Mouse (Mus musculus): ENCODE measurements at regions not wholly inside any gene's neighbourhood (a gene's known extent, or its start where the extent isn't known, plus 50 kb on each side); places are given as distances from the start of the nearest gene placed in this dataset.
"Not testable (repeated sequence)": the region's sequence is repeated elsewhere in the genome, so short reads cannot be mapped to it uniquely, and the experiment has no call there.

DNA sequence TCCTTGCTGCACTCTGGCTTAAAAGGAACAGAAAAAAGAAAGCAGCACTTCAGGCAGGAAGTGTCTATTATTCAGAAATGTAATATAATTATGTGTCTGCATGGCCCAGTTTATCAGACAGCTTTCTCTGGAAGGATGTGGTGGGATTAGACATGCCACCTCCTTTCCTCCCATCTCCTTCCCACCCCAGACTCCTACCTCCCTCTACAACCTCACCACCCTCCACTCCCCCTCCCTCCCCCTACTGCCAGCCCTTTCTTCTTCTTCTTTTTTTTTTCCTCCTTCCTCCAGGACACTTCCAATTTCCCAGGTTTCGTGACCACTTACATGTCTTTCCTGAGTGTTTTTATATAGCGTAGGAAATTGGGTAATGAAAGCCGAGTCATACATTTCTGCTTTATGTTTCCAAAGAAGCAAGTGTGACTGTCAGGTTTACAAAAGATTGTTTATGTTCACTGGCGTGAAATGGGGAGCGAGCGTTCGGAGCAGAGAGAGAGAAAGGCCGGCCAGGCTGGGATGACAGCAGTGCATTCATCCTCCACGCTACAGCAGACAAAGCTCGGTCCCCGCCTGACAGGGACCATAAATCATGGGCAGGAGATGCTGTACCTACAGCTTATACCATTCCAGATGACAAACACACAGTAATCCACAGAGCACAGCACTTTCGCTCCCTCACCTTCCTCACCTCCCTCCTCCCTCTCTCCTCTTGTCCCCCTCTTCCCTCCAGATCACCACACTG lies 354.6 kb upstream of the Zfp703 start:
- WGBS, result 21% methylated on average over 12 of the region's 12 CpGs
- Histone ChIP-seq H3K4me1 (ENCODE audit: control insufficient read depth, insufficient read depth, low read length) (peaks cover 12% of the 10 kb centered on the region), H3K9me3 (ENCODE audit: control insufficient read depth, low read length) (no peaks in the 10 kb centered on the region), H3K36me3 (ENCODE audit: control insufficient read depth, insufficient read depth, low read length) (no peaks in the 10 kb centered on the region), H3K4me2 (ENCODE audit: low read depth, low read length) (peak overlapping the region; percentile 28; the same call in 1 of the 2 replicates), H3K27ac (ENCODE audit: low read length) (no peak overlapping the region), H3K9ac (ENCODE audit: low read depth, low read length) (no peak overlapping the region), H3K4me3 (ENCODE audit: low read length) (no peak overlapping the region), H3K27me3 (replicated peaks; ENCODE audit: control insufficient read depth, insufficient read depth, low read length) (no peaks in the 10 kb centered on the region)
- peak; percentile 48 for ATAC-seq

GRCm38 (mm10) chr8:26626186-26626585 lies 350.9 kb upstream of the Zfp703 start:
- no peak overlapping the region for H3K4me3 ChIP-seq (ENCODE audit: low read length)
- peaks cover 15% of the 10 kb centered on the region for H3K4me1 ChIP-seq (ENCODE audit: control insufficient read depth, insufficient read depth, low read length)
- no peaks in the 10 kb centered on the region for H3K36me3 ChIP-seq (ENCODE audit: control insufficient read depth, insufficient read depth, low read length)
- H3K9ac ChIP-seq (ENCODE audit: low read depth, low read length), result no peak overlapping the region
- H3K4me2 ChIP-seq (ENCODE audit: low read depth, low read length), result no peak overlapping the region
- H3K27ac ChIP-seq (ENCODE audit: low read length), result no peak overlapping the region
- H3K9me3 ChIP-seq (ENCODE audit: control insufficient read depth, low read length), result no peaks in the 10 kb centered on the region
- 53% methylated on average over 14 of the region's 14 CpGs for WGBS
- 0 out of 2 replicates have a peak, but pooled peaks have one; percentile 35 for ATAC-seq
- H3K27me3 ChIP-seq (replicated peaks; ENCODE audit: control insufficient read depth, insufficient read depth, low read length), result no peaks in the 10 kb centered on the region

DNA sequence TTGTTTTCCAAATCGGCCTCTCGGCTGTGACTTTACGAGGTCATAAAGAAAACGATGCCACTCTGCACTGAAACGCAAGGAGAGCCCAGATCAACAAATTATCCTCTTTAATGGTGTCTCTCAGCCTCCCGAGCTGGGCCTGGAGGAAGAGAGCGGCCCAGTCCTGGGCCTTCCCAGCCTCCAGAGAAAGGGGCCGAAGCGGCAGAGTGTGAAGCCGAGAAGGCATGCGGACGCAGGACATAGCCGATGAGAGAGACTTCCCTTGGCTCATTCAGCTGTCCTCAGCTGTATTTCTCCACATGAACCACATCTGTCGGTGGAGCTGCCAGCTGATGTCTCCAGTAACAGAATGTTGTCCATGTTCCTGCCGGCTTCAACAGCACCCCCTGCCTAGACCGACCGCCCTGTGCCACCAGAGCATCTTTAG lies 350.5 kb upstream of the Zfp703 start:
- Histone ChIP-seq H3K9me3 (ENCODE audit: control insufficient read depth, low read length) (no peaks in the 10 kb centered on the region), H3K9ac (ENCODE audit: low read depth, low read length) (no peak overlapping the region), H3K27me3 (replicated peaks; ENCODE audit: control insufficient read depth, insufficient read depth, low read length) (no peaks in the 10 kb centered on the region), H3K4me2 (ENCODE audit: low read depth, low read length) (no peak overlapping the region), H3K36me3 (ENCODE audit: control insufficient read depth, insufficient read depth, low read length) (no peaks in the 10 kb centered on the region), H3K4me3 (ENCODE audit: low read length) (no peak overlapping the region), H3K4me1 (ENCODE audit: control insufficient read depth, insufficient read depth, low read length) (peaks cover 15% of the 10 kb centered on the region), H3K27ac (ENCODE audit: low read length) (no peak overlapping the region)
- ATAC-seq, result peak; percentile 51; the same call in 1 of the 2 replicates
- 43% methylated on average over 17 of the region's 17 CpGs for WGBS

DNA sequence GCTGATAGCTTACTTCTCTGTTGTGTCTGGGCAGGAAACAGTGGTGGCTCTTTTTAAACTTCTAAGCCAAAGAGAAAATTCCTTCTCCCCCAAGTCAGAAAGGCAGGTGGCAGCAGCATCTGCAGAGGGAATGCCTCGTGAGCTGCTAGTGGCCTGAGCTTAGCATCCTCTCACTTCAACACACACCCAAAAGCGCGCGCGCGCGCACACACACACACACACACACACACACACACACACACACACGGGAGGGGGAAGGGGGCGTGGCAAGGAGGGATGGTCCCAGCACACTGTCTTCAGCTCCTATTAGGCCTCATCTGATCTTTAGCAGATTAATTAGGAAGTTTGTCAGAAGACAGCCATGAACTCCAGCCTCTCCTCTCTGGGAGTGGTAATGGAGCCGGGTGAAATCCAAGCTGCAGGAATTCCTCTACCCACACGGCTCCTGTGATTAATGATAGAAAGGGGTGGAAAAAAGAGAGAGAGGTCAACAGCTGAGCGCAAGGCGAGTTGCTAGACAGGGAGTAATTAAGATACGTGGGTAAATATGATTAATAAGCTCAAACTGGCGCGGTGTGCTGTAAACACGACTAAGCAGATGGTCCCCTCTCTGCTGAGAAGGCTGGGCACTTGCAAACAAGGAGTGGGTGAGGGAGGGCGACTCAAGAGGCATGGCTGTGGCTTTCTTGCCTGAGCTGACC lies 349.8 kb upstream of the Zfp703 start:
- ATAC-seq, result 0 out of 2 replicates have a peak, but pooled peaks have one; percentile 47
- H3K4me2 ChIP-seq (ENCODE audit: low read depth, low read length), result no peak overlapping the region

DNA sequence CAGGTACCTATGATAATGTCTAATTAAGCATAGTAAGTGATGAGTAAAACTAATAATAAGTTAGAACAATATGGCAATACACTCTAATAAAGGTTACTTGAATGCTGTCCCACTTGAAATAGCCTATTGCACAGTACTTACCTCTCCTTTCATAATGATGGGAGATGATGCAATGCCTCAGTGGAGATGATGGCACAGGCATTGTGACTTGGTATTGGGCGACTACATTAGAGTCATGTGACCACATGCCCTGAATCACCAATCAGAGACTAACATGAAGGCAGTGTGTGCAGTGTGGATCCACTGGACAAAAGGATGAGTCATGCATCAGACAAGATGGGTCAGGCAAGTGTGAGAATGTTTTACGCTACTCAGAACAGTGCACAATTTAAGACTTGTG lies 346.6 kb upstream of the Zfp703 start:
- Histone ChIP-seq H3K36me3 (ENCODE audit: control insufficient read depth, insufficient read depth, low read length) (no peaks in the 10 kb centered on the region), H3K4me1 (ENCODE audit: control insufficient read depth, insufficient read depth, low read length) (peaks cover 10% of the 10 kb centered on the region; the same call in 1 of the 2 replicates), H3K4me2 (ENCODE audit: low read depth, low read length) (no peak overlapping the region), H3K27ac (ENCODE audit: low read length) (no peak overlapping the region), H3K4me3 (ENCODE audit: low read length) (no peak overlapping the region), H3K9ac (ENCODE audit: low read depth, low read length) (no peak overlapping the region), H3K27me3 (replicated peaks; ENCODE audit: control insufficient read depth, insufficient read depth, low read length) (no peaks in the 10 kb centered on the region), H3K9me3 (ENCODE audit: control insufficient read depth, low read length) (no peaks in the 10 kb centered on the region)
- ATAC-seq, result no peak
- WGBS, result 89% methylated on average over 2 of the region's 2 CpGs

More for the DNA sequence above, 349.8 kb upstream of the Zfp703 start:
- WGBS, result 41% methylated on average over 18 of the region's 18 CpGs
- Histone ChIP-seq H3K9me3 (ENCODE audit: control insufficient read depth, low read length) (no peaks in the 10 kb centered on the region), H3K27me3 (replicated peaks; ENCODE audit: control insufficient read depth, insufficient read depth, low read length) (no peaks in the 10 kb centered on the region), H3K9ac (ENCODE audit: low read depth, low read length) (no peak overlapping the region), H3K4me1 (ENCODE audit: control insufficient read depth, insufficient read depth, low read length) (peaks cover 15% of the 10 kb centered on the region), H3K27ac (ENCODE audit: low read length) (no peak overlapping the region), H3K36me3 (ENCODE audit: control insufficient read depth, insufficient read depth, low read length) (no peaks in the 10 kb centered on the region), H3K4me3 (ENCODE audit: low read length) (no peak overlapping the region)

GRCm38 (mm10) chr8:26635701-26636100 lies 341.4 kb upstream of the Zfp703 start:
- 59% methylated on average over 1 of the region's 1 CpGs for WGBS
- no peak overlapping the region for H3K27ac ChIP-seq (ENCODE audit: low read length)
- no peaks in the 10 kb centered on the region for H3K4me1 ChIP-seq (ENCODE audit: control insufficient read depth, insufficient read depth, low read length)
- no peak overlapping the region for H3K4me3 ChIP-seq (ENCODE audit: low read length)
- H3K4me2 ChIP-seq (ENCODE audit: low read depth, low read length), result no peak overlapping the region
- H3K9me3 ChIP-seq (ENCODE audit: control insufficient read depth, low read length), result no peaks in the 10 kb centered on the region
- no peaks in the 10 kb centered on the region for H3K36me3 ChIP-seq (ENCODE audit: control insufficient read depth, insufficient read depth, low read length)
- ATAC-seq, result no peak
- no peaks in the 10 kb centered on the region for H3K27me3 ChIP-seq (replicated peaks; ENCODE audit: control insufficient read depth, insufficient read depth, low read length)
- H3K9ac ChIP-seq (ENCODE audit: low read depth, low read length), result no peak overlapping the region

DNA sequence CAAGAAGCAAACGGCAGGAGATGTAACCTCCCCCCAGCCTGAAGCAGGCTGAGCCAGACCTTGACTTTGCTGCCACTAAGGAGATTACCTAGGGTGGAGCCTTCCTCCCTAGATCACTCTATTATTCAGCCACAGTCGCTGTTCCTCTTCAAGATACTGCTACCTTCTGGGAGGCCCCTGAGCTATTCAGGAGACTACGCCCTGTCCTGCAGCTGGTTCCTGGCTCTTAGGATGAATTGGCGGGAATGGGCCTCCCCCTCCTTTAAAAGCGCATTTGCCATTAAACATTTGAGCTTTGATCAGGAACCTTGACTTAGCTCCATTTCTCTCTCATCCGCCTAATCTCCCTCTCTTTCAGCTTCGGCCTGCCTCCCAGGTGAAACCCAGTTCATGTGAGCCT lies 331.8 kb upstream of the Zfp703 start:
- not testable (repeated sequence) for H3K4me3 ChIP-seq (ENCODE audit: low read length); H3K27me3 ChIP-seq (replicated peaks; ENCODE audit: control insufficient read depth, insufficient read depth, low read length); H3K27ac ChIP-seq (ENCODE audit: low read length); H3K4me1 ChIP-seq (ENCODE audit: control insufficient read depth, insufficient read depth, low read length); H3K9me3 ChIP-seq (ENCODE audit: control insufficient read depth, low read length); H3K36me3 ChIP-seq (ENCODE audit: control insufficient read depth, insufficient read depth, low read length); H3K9ac ChIP-seq (ENCODE audit: low read depth, low read length); H3K4me2 ChIP-seq (ENCODE audit: low read depth, low read length)
- peak; percentile 75 for ATAC-seq
- WGBS, result 62% methylated on average over 7 of the region's 7 CpGs

GRCm38 (mm10) chr8:26650287-26650686 lies 326.8 kb upstream of the Zfp703 start:
- Histone ChIP-seq H3K9ac (ENCODE audit: low read depth, low read length) (no peak overlapping the region), H3K4me1 (ENCODE audit: control insufficient read depth, insufficient read depth, low read length) (0 out of 2 replicates have a peak, but pooled peaks cover 4% of the 10 kb centered on the region), H3K4me2 (ENCODE audit: low read depth, low read length) (no peak overlapping the region), H3K36me3 (ENCODE audit: control insufficient read depth, insufficient read depth, low read length) (no peaks in the 10 kb centered on the region), H3K9me3 (ENCODE audit: control insufficient read depth, low read length) (no peaks in the 10 kb centered on the region), H3K27ac (ENCODE audit: low read length) (no peak overlapping the region), H3K27me3 (replicated peaks; ENCODE audit: control insufficient read depth, insufficient read depth, low read length) (0 out of 2 replicates have a peak, but pooled peaks cover 2% of the 10 kb centered on the region), H3K4me3 (ENCODE audit: low read length) (no peak overlapping the region)
- WGBS, result 38% methylated on average over 1 of the region's 1 CpGs
- ATAC-seq, result no peak

DNA sequence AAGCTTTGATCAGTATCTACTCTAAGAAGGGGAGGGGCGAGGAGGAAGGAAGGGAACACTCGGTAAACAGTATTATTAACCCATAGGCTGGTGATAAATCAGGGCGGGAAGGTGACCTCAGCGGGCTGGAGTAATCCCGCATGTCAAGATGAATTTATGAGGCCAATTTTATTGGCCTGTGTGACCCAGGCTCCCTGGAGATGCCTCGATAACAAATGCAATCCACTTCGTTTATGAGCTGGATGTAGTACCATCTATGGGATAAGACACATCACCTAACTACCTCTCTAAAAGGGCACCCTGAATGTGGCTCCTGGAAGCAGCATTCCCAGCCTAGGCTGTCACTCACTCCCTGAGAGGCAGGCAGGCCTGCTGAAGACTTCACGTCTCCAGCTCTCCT lies 321.2 kb upstream of the Zfp703 start:
- no peaks in the 10 kb centered on the region for H3K36me3 ChIP-seq (ENCODE audit: control insufficient read depth, insufficient read depth, low read length)
- no peaks in the 10 kb centered on the region for H3K9me3 ChIP-seq (ENCODE audit: control insufficient read depth, low read length)
- no peak overlapping the region for H3K4me3 ChIP-seq (ENCODE audit: low read length)
- H3K9ac ChIP-seq (ENCODE audit: low read depth, low read length), result no peak overlapping the region
- peak; percentile 94 for ATAC-seq
- H3K27me3 ChIP-seq (replicated peaks; ENCODE audit: control insufficient read depth, insufficient read depth, low read length), result 0 out of 2 replicates have a peak, but pooled peaks cover 2% of the 10 kb centered on the region
- H3K4me1 ChIP-seq (ENCODE audit: control insufficient read depth, insufficient read depth, low read length), result peaks cover 15% of the 10 kb centered on the region; the same call in 1 of the 2 replicates
- H3K4me2 ChIP-seq (ENCODE audit: low read depth, low read length), result peak overlapping the region; percentile 25; the same call in 1 of the 2 replicates
- H3K27ac ChIP-seq (ENCODE audit: low read length), result peak overlapping the region; percentile 57
- 14% methylated on average over 8 of the region's 8 CpGs for WGBS
